Mouse (Mus musculus) heart, postnatal 0 days (tissue): ENCODE data around the gene Cacng8. TPM values are rescaled to one million over a fixed set of nuclear protein-coding genes. Genes with fewer than 3 reads are reported as not detected.

Experiments used
- ATAC-seq: fragments of 200-750 bp; cut with Nextera tagmentation; 2 replicates; pipeline ENCODE4 v1.8.0; 2017; ENCODE audit warnings: low read depth, moderate number of reproducible peaks, moderate library complexity; ENCODE audit not compliant: insufficient read depth
- DNase-seq: peaks from one replicate; pipeline ENCODE4 v3.0.0-alpha.2; 2016; ENCODE audit warnings: low spot score
- H3K27ac ChIP-seq: fragments of 300-500 bp; sonication (generic); 2 replicates; pipeline ENCODE4 v1.5.1; 2014; ENCODE audit warnings: low read depth, mild to moderate bottlenecking
- H3K27me3 ChIP-seq: fragments of 300-500 bp; sonication (generic); 2 replicates; pipeline ENCODE4 v1.6.1; 2014; ENCODE audit warnings: low read length, mixed read lengths; ENCODE audit not compliant: control insufficient read depth, insufficient read depth
- H3K36me3 ChIP-seq: fragments of 300-500 bp; sonication (generic); replicated peaks from 2 replicates; pipeline ENCODE4 v1.6.1; 2014; ENCODE audit warnings: low read length, mixed read lengths; ENCODE audit not compliant: control insufficient read depth, insufficient read depth
- H3K4me1 ChIP-seq: fragments of 300-500 bp; sonication (generic); 2 replicates; pipeline ENCODE4 v1.6.1; 2014; ENCODE audit warnings: antibody characterized with exemption; ENCODE audit not compliant: control insufficient read depth, insufficient read depth
- H3K4me2 ChIP-seq: fragments of 300-500 bp; sonication (generic); 2 replicates; pipeline ENCODE4 v1.6.1; 2014; ENCODE audit warnings: low read depth, mild to moderate bottlenecking, low read length, moderate library complexity
- H3K4me3 ChIP-seq: fragments of 300-500 bp; sonication (generic); 2 replicates; pipeline ENCODE4 v1.5.1; 2014; ENCODE audit warnings: low read depth, low read length
- H3K9ac ChIP-seq: fragments of 300-500 bp; sonication (generic); replicated peaks from 2 replicates; pipeline ENCODE4 v1.6.1; 2014; ENCODE audit warnings: low read depth, low read length, mixed read lengths
- H3K9me3 ChIP-seq: fragments of 300-500 bp; sonication (generic); replicated peaks from 2 replicates; pipeline ENCODE4 v1.6.1; 2016; ENCODE audit warnings: low read length; ENCODE audit not compliant: control insufficient read depth
- CTCF ChIP-seq: IDR thresholded peaks from 2 replicates; pipeline ENCODE4 v1.5.1; 2016; ENCODE audit warnings: antibody characterized with exemption, control low read depth, low read depth
- EP300 ChIP-seq: IDR thresholded peaks from 2 replicates; pipeline ENCODE4 v1.6.1; 2016; ENCODE audit warnings: antibody characterized with exemption, low read depth
- WGBS: fragments of 180-500 bp; shearing (Covaris S2); extraction: QIAGEN DNeasy Blood & Tissue Kit; methylation state at CpG from one replicate; pipeline ENCODE4 v1.1.7; 2014; 5-methylcytosine and 5-hydroxymethylcytosine counted together
- polyA plus RNA-seq: library from polyadenylated mRNA; unstranded; fragments of >200 nt; fragmentation: Nextera tagmentation; extraction: Ambion mirVana; gene quantifications from 2 replicates; pipeline ENCODE4 v1.2.1, GENCODE M21; 2015
- total RNA-seq: library from RNA; depleted of rRNA; stranded (reverse); fragments of >200 nt; gene quantifications from 2 replicates; pipeline ENCODE4 v1.2.3, GENCODE M21; 2014; ENCODE audit warnings: low replicate concordance

Gene Cacng8
- total and polyA plus RNA-seq, 2 experiments from 2014 or later = not detected

- Histone ChIP-seq H3K4me1 (0 out of 2 replicates have a peak, but pooled peaks cover 3% of the 10 kb centered on the region), H3K9me3 (no peaks in the 10 kb centered on the region), H3K27ac (no peak overlapping the region), H3K27me3 (peaks cover 31% of the 10 kb centered on the region), H3K36me3 (no peaks in the 10 kb centered on the region), H3K9ac (no peak overlapping the region), H3K4me3 (peak overlapping the region; percentile 28), H3K4me2 (peak overlapping the region; percentile 57)
- ATAC-seq = no peak
- TF ChIP-seq CTCF (no peak), EP300 (no peak)
- 4% methylated on average over 42 of the region's 42 CpGs for WGBS
- DNase-seq = no peak
Measured at GRCm38 (mm10) chr7:3366705-3367516, 23.6 kb upstream of the Cacng8 start.

- no peaks in the 10 kb centered on the region for H3K36me3 ChIP-seq
- no peaks in the 10 kb centered on the region for H3K9me3 ChIP-seq
- 5% methylated on average over 10 of the region's 11 CpGs for WGBS
- ATAC-seq (no peak), DNase-seq (no peak)
- H3K9ac ChIP-seq = no peak overlapping the region
- peaks cover 31% of the 10 kb centered on the region for H3K27me3 ChIP-seq
- H3K4me1 ChIP-seq = 0 out of 2 replicates have a peak, but pooled peaks cover 3% of the 10 kb centered on the region
- H3K4me2 ChIP-seq = peak overlapping the region; percentile 57
- TF ChIP-seq EP300 (no peak), CTCF (no peak)
- H3K4me3 ChIP-seq = peak overlapping the region; percentile 28
- no peak overlapping the region for H3K27ac ChIP-seq
Measured at GRCm38 (mm10) chr7:3367569-3367968, 22.9 kb upstream of the Cacng8 start.

- WGBS = 29% methylated on average over 12 of the region's 12 CpGs
Measured at GRCm38 (mm10) chr7:3368311-3368710, 22.2 kb upstream of the Cacng8 start.

GRCm38 (mm10) chr7:3369189-3369588, 21.3 kb upstream of the Cacng8 start:
- H3K4me2 ChIP-seq = no peak overlapping the region
- no peaks in the 10 kb centered on the region for H3K36me3 ChIP-seq
- H3K9me3 ChIP-seq = no peaks in the 10 kb centered on the region
- no peak for DNase-seq
- H3K27ac ChIP-seq = no peak overlapping the region
- 0 out of 2 replicates have a peak, but pooled peaks cover 3% of the 10 kb centered on the region for H3K4me1 ChIP-seq
- no peak for ATAC-seq
- WGBS = 63% methylated on average over 6 of the region's 6 CpGs
- peaks cover 31% of the 10 kb centered on the region for H3K27me3 ChIP-seq
- no peak overlapping the region for H3K4me3 ChIP-seq
- TF ChIP-seq CTCF (no peak), EP300 (no peak)
- H3K9ac ChIP-seq = no peak overlapping the region

More at GRCm38 (mm10) chr7:3368311-3368710, 22.2 kb upstream of the Cacng8 start:
- ATAC-seq = no peak
- Histone ChIP-seq H3K4me1 (0 out of 2 replicates have a peak, but pooled peaks cover 3% of the 10 kb centered on the region), H3K27ac (no peak overlapping the region), H3K36me3 (no peaks in the 10 kb centered on the region), H3K9me3 (no peaks in the 10 kb centered on the region), H3K27me3 (peaks cover 31% of the 10 kb centered on the region), H3K9ac (no peak overlapping the region), H3K4me3 (no peak overlapping the region; the same call in 1 of the 2 replicates), H3K4me2 (no peak overlapping the region)
- DNase-seq = no peak
- TF ChIP-seq CTCF (no peak), EP300 (no peak)

- H3K27me3 ChIP-seq = peaks cover 24% of the 10 kb centered on the region
- H3K9ac ChIP-seq = no peak overlapping the region
- WGBS = 38% methylated on average over 4 of the region's 4 CpGs
- H3K36me3 ChIP-seq = no peaks in the 10 kb centered on the region
- H3K27ac ChIP-seq = no peak overlapping the region
- no peak for TF ChIP-seq EP300
- TF ChIP-seq CTCF = no peak
- no peak overlapping the region for H3K4me3 ChIP-seq
- ATAC-seq (no peak), DNase-seq (no peak)
- 0 out of 2 replicates have a peak, but pooled peaks cover 3% of the 10 kb centered on the region for H3K4me1 ChIP-seq
- no peak overlapping the region for H3K4me2 ChIP-seq
- no peaks in the 10 kb centered on the region for H3K9me3 ChIP-seq
Measured at GRCm38 (mm10) chr7:3370407-3370806, 20.1 kb upstream of the Cacng8 start.
